Comparison of ENCODE assay signal across 8 mouse cellular contexts in the genomic region with DNA sequence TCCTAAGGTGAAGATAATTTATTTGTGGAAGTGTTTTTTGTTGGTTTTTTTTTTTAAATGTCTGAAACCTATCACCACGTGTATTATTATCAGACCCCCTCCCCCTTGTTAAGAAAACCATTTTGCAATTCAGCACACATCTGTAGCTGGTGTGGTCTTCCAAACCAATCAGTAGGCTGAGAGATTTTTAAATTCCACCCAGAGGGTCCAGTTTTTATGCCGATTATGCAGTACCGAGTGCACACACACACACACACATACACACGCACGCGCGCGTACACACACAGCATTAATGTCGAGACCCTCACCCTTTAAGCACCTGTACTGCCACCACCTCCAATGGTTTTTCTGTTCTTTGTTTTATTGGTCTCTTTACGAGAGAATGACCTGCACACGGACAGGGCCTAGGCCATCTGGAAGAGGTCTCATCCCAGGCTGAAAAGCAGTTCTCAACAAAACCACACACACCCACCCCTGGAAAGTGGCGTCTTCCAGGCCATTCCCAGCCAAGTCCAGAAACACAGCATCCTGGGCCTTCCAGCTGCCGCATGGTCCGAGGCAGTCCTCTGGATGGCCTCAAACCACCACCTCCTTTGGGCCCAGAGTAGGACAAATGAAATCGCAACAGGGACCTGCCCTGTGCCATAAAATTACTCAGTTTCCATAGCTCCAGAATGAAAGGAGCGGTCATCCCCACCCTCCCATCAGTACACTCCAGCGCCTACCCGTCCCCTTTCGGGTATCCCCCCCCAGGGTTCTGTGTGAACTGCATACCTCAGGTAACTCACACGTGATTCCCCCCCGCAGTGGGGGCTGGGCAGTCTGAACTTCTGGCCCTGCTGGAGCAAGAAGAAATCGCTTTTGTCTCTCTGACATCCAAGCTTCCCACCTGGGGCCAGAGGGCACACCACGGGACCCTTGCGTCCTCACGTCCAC. TPM values are rescaled to one million over a fixed set of nuclear protein-coding genes. Genes with fewer than 3 reads are reported as not detected.
DNase-seq lines count a peak whose midpoint lies in the region; ATAC-seq and TF ChIP-seq lines count a peak whose summit lies in the region.

No protein-coding gene starts in this region.

- H3K36me3 ChIP-seq in spleen, adult 2 months (ENCODE audit: control insufficient read depth, insufficient read depth, low read length) = no peaks in the 10 kb centered on the region
- peaks cover 9% of the 10 kb centered on the region; the same call in 1 of the 2 replicates for H3K36me3 ChIP-seq in heart, embryonic 14.5 days (ENCODE audit: control insufficient read depth, insufficient read depth, low read length)
- peaks cover 6% of the 10 kb centered on the region; the same call in 1 of the 2 replicates for H3K36me3 ChIP-seq in macrophage (ENCODE audit: inconsistent target)

- TF ChIP-seq CTCF in spleen, adult 2 months (IDR thresholded peaks at IDR 0.05; ENCODE audit: extremely low read depth, insufficient read depth, insufficient read length, insufficient replicate concordance) = no peak

- H3K79me2 ChIP-seq in macrophage (ENCODE audit: inconsistent target) = peaks cover 45% of the 10 kb centered on the region

- H3K4me3 ChIP-seq in spleen, adult 2 months (ENCODE audit: extremely low read depth, insufficient read depth, insufficient read length) = peak overlapping the region; percentile 91
- H3K4me3 ChIP-seq in heart, embryonic 14.5 days (ENCODE audit: control insufficient read depth in 1 of 2, insufficient read depth in 1 of 2, low read depth in 1 of 2, low read length in 2 of 2) = peak overlapping the region; percentile 81 to 88
- peak overlapping the region; percentile 89 for H3K4me3 ChIP-seq in macrophage (ENCODE audit: inconsistent target)

- H3K9me3 ChIP-seq in heart, embryonic 14.5 days (ENCODE audit: control insufficient read depth, low read length) = no peaks in the 10 kb centered on the region

- peak in 1 of 2 experiments; percentile 30 for DNase-seq in spleen, adult 2 months (ENCODE audit: low read depth in 1 of 2, low spot score in 2 of 2)
- no peak for DNase-seq in spleen, postnatal 14 days (ENCODE audit: low spot score in 2 of 2)
- peak; percentile 42 to 53 for DNase-seq in cerebellum, postnatal 36 days
- peak; percentile 71 for DNase-seq in kidney, postnatal 10 days
- DNase-seq in thymus, adult 18-20 months = peak; percentile 58 to 72
- DNase-seq in frontal cortex, adult 2 months (ENCODE audit: extremely low spot score in 1 of 2, low spot score in 1 of 2) = no peak

- H3K27me3 ChIP-seq in spleen, adult 2 months (ENCODE audit: control insufficient read depth, insufficient read depth, low read length) = no peaks in the 10 kb centered on the region
- H3K27me3 ChIP-seq in heart, embryonic 14.5 days (ENCODE audit: control insufficient read depth, insufficient read depth, low read length) = no peaks in the 10 kb centered on the region

- 17% methylated on average over 25 of the region's 25 CpGs for WGBS in spleen, adult 2 months
- WGBS in heart, embryonic 14.5 days = 9% methylated on average over 25 of the region's 25 CpGs
- WGBS in macrophage (ENCODE audit: missing documents) = 39% methylated on average over 20 of the region's 25 CpGs

- peak overlapping the region; percentile 93 for H3K4me2 ChIP-seq in heart, embryonic 14.5 days (ENCODE audit: low read length)

- peak overlapping the region; percentile 77 for H3K27ac ChIP-seq in spleen, adult 2 months (ENCODE audit: insufficient read depth, low read length)
- peak overlapping the region; percentile 5 to 89; a peak in 1 of 4 replicates for H3K27ac ChIP-seq in heart, embryonic 14.5 days (replicated peaks in 1 of 2; ENCODE audit: control insufficient read depth in 1 of 2, insufficient read depth in 1 of 2, low read depth in 2 of 2, low read length in 2 of 2)
- peak overlapping the region; percentile 78 for H3K27ac ChIP-seq in macrophage

- ATAC-seq in heart, embryonic 14.5 days (ENCODE audit: insufficient number of reproducible peaks, insufficient read depth, low FRiP score, low read depth) = no peak

- H3K4me1 ChIP-seq in spleen, adult 2 months (ENCODE audit: control insufficient read depth, insufficient read depth, insufficient read length) = no peaks in the 10 kb centered on the region; the same call in 1 of the 2 replicates
- H3K4me1 ChIP-seq in heart, embryonic 14.5 days (ENCODE audit: control insufficient read depth in 2 of 2, insufficient read depth in 2 of 2, low read length in 2 of 2) = peaks cover 7 to 16% of the 10 kb centered on the region in 2 experiments; a peak in 2 of 4 replicates

- H3K9ac ChIP-seq in heart, embryonic 14.5 days (ENCODE audit: low read length) = peak overlapping the region; percentile 91

- no peak for TF ChIP-seq POLR2A in spleen, adult 2 months (IDR thresholded peaks at IDR 0.05; ENCODE audit: low read depth, low read length)

RNA-seq across cellular contexts. Expression of a gene that starts 1.9 kb away (rescaled TPM):
- 31.0 and 46.1 TPM in 2 replicates for polyA plus RNA-seq in spleen, adult 2 months (2012; rRNA removed)
- polyA plus RNA-seq in heart, embryonic 14.5 days (2014; fragmentation: Nextera tagmentation; extraction: Ambion mirVana) = 3.1 and 4.4 TPM in 2 replicates
- 10 to 100 TPM in 21 of 26 experiments, 1 to 10 TPM in 5; 3.9 to 83.4 (median 17.6) TPM for total RNA-seq in macrophage (2018; cell fraction: chromatin; rRNA removed)
- 100 to 1,000 TPM in 12 of 26 experiments, 10 to 100 TPM in 14; 18.4 to 151 (median 66.3) TPM for total RNA-seq in macrophage (2018; cell fraction: cytosol; rRNA removed)
- total RNA-seq in macrophage (2018; cell fraction: nucleus; rRNA removed) = 100 to 1,000 TPM in 2 of 26 experiments, 10 to 100 TPM in 24; 16.3 to 139 (median 40.4) TPM
- 67.7 to 91.1 TPM (median 76.1 TPM) in 3 replicates for polyA plus RNA-seq in macrophage (2018)
- 19.9 and 22.6 TPM in 2 replicates for polyA plus RNA-seq in frontal cortex, adult 2 months (2012; rRNA removed)

Comparison
In these comparisons a context has a peak if more than half of its experiments do, and no peak if none do; other contexts are left out.
1. DNase-seq: peak in cerebellum, postnatal 36 days (2 of 2), kidney, postnatal 10 days (single experiment) and thymus, adult 18-20 months (2 of 2); none in spleen, postnatal 14 days (0 of 2) and frontal cortex, adult 2 months (0 of 2).
2. Peak in every context shown above with its lines, with median percentiles within 50 percentile points of each other: H3K27ac ChIP-seq and H3K4me3 ChIP-seq.